Mouse (Mus musculus) limb, embryonic 12.5 days (tissue): Measurements from ENCODE around the gene Gimap4. TPM values are rescaled to one million over a fixed set of nuclear protein-coding genes. Genes with fewer than 3 reads are reported as not detected.

Experiments
- ATAC-seq: fragments of 200-750 bp; cut with Nextera tagmentation; 2 replicates; pipeline ENCODE4 v1.8.0; 2017; ENCODE audit warnings: low read depth, moderate TSS enrichment; ENCODE audit not compliant: insufficient number of reproducible peaks, insufficient read depth, low FRiP score, low TSS enrichment
- H3K27ac ChIP-seq: fragments of 300-500 bp; sonication (generic); 2 replicates; pipeline ENCODE4 v1.5.1; 2016; ENCODE audit warnings: mild to moderate bottlenecking, moderate library complexity
- H3K27me3 ChIP-seq: fragments of 300-500 bp; sonication (generic); 2 replicates; pipeline ENCODE4 v1.6.1; 2016; ENCODE audit warnings: mild to moderate bottlenecking, moderate library complexity
- H3K36me3 ChIP-seq: fragments of 300-500 bp; sonication (generic); 2 replicates; pipeline ENCODE4 v1.6.1; 2016; ENCODE audit warnings: mild to moderate bottlenecking, moderate library complexity
- H3K4me1 ChIP-seq: fragments of 300-500 bp; sonication (generic); replicated peaks from 2 replicates; pipeline ENCODE4 v1.6.1; 2016
- H3K4me2 ChIP-seq: fragments of 300-500 bp; sonication (generic); 2 replicates; pipeline ENCODE4 v1.6.1; 2016; ENCODE audit warnings: mild to moderate bottlenecking, moderate library complexity
- H3K4me3 ChIP-seq: fragments of 300-500 bp; sonication (generic); replicated peaks from 2 replicates; pipeline ENCODE4 v1.5.1; 2016; ENCODE audit warnings: mild to moderate bottlenecking
- H3K9ac ChIP-seq: fragments of 300-500 bp; sonication (generic); replicated peaks from 2 replicates; pipeline ENCODE4 v1.6.1; 2016; ENCODE audit warnings: mild to moderate bottlenecking, moderate library complexity
- H3K9me3 ChIP-seq: fragments of 300-500 bp; sonication (generic); 2 replicates; pipeline ENCODE4 v1.6.1; 2016; ENCODE audit warnings: mild to moderate bottlenecking, moderate library complexity
- WGBS: fragments of 180-500 bp; shearing (Covaris S2); methylation state at CpG from one replicate; pipeline ENCODE4 v1.1.7; 2016; 5-methylcytosine and 5-hydroxymethylcytosine counted together
- polyA plus RNA-seq: library from polyadenylated mRNA; unstranded; fragments of >200 nt; fragmentation: Nextera tagmentation; extraction: Ambion mirVana; gene quantifications from 2 replicates; pipeline ENCODE4 v1.2.1, GENCODE M21; 2016

Gimap4 gene
- 10.0 and 10.5 TPM in 2 replicates for polyA plus RNA-seq

- Histone ChIP-seq H3K27me3 (no peaks in the 10 kb centered on the region), H3K4me1 (no peaks in the 10 kb centered on the region), H3K9me3 (no peaks in the 10 kb centered on the region), H3K4me3 (no peak within 1 kb of the TSS), H3K4me2 (no peak within 1 kb of the TSS), H3K9ac (no peak within 1 kb of the TSS), H3K36me3 (no peaks in the 10 kb centered on the region), H3K27ac (no peak within 1 kb of the TSS)
- ATAC-seq: no peak
- 73% methylated on average over 5 of the region's 5 CpGs for WGBS
Observed at GRCm38 (mm10) chr6:48684319-48684718, at the start of gene Gimap4. Gene Gimap4 (plus strand): TSS chr6:48684549.

- no peak overlapping the region for H3K4me2 ChIP-seq
- no peaks in the 10 kb centered on the region for H3K4me1 ChIP-seq
- H3K9ac ChIP-seq: no peak overlapping the region
- H3K27ac ChIP-seq: no peak overlapping the region
- H3K4me3 ChIP-seq: no peak overlapping the region
- H3K36me3 ChIP-seq: no peaks in the 10 kb centered on the region
- H3K27me3 ChIP-seq: peaks cover 14% of the 10 kb centered on the region
- no peaks in the 10 kb centered on the region for H3K9me3 ChIP-seq
- ATAC-seq: no peak
- 78% methylated on average over 2 of the region's 2 CpGs for WGBS
Observed at GRCm38 (mm10) chr6:48635105-48635504, 49.2 kb upstream of the Gimap4 start.

GRCm38 (mm10) chr6:48636515-48636914 lies 47.8 kb upstream of the Gimap4 start:
- Histone ChIP-seq H3K4me1 (0 out of 2 replicates have a peak, but pooled peaks cover 3% of the 10 kb centered on the region), H3K9ac (no peak overlapping the region), H3K36me3 (no peaks in the 10 kb centered on the region), H3K4me2 (no peak overlapping the region), H3K9me3 (no peaks in the 10 kb centered on the region), H3K27ac (no peak overlapping the region), H3K4me3 (no peak overlapping the region), H3K27me3 (no peaks in the 10 kb centered on the region)
- ATAC-seq: no peak
- WGBS: 66% methylated on average over 6 of the region's 6 CpGs

DNA sequence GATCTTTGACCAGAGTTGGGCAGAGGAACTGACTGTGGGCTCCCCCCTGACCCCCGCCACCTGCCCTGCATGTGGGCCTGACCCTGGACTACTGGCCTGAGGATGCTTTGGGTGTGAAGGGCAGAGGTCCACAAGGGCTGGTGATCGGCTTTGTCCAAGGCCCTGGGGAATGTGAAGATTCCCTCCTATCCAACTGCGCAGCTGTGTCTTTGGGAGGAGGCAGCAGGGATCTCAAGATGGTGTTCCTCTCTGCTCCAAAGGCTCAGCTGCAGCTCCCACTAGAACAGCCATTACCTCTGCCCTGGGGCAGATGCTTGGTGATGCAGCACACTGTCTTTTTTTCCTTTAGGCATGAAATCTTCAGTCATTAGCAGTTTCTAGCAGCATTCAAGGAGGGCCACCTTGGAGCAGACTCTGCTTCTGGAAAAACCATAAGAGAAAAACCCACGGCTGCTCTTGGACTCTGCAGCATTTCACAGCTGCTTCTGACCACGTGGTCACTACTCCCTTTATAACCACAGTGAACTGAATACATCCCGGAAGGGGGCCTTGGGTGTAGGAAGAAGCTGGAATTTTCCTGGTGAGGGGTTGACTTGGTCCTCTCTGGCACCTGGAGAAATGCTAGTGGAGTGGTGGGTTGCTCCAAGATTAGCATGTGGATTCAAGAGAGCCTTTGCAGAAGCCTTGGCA lies 46.4 kb upstream of the Gimap4 start:
- Histone ChIP-seq H3K27me3 (no peaks in the 10 kb centered on the region), H3K36me3 (no peaks in the 10 kb centered on the region), H3K9ac (no peak overlapping the region), H3K4me3 (no peak overlapping the region), H3K9me3 (no peaks in the 10 kb centered on the region), H3K27ac (no peak overlapping the region), H3K4me1 (0 out of 2 replicates have a peak, but pooled peaks cover 3% of the 10 kb centered on the region), H3K4me2 (no peak overlapping the region)
- WGBS: 64% methylated on average over 6 of the region's 6 CpGs
- ATAC-seq: no peak

DNA sequence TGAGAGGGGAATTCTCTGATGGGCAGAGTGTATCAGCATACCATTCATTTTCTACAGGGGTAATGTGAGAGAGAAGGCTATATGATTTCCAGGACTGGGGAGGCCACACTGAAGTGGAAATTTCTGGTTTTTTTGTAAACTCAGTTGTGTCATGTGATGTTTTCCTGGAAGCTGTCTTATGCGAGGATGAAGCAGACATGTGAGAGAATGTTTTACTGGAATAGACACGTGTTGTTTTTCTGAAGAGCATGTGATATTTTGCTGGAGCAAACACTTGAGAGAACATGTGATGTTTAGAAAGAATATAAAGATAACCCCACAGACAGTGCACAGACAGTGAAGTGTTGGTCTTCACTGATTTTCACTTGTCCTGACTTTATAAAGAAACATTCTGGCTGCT lies 45.8 kb upstream of the Gimap4 start:
- H3K4me2 ChIP-seq: no peak overlapping the region
- WGBS: 80% methylated on average over 2 of the region's 2 CpGs
- ATAC-seq: no peak

DNA sequence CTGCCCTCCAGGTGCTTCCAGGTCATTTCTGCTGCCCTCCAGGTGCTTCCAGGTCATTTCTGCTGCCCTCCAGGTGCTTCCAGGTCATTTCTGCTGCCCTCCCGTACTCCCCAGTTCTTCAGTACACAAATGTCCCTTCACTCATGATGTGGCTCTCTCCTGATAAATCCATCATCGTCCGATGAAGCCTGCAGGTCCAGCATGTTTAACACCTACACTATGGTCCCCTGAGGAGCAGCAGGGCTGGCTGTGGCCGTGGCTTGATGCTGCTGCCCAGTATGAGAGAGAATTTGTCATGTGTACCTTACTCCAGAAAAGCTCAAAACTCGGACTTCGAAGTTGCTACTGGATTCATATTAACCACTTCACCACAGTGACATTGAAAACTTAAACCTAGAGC lies 43.0 kb upstream of the Gimap4 start:
- no peak overlapping the region for H3K27ac ChIP-seq
- 62% methylated on average over 6 of the region's 6 CpGs for WGBS
- H3K9me3 ChIP-seq: no peaks in the 10 kb centered on the region
- no peaks in the 10 kb centered on the region for H3K27me3 ChIP-seq
- no peak overlapping the region for H3K9ac ChIP-seq
- 0 out of 2 replicates have a peak, but pooled peaks cover 3% of the 10 kb centered on the region for H3K4me1 ChIP-seq
- no peaks in the 10 kb centered on the region for H3K36me3 ChIP-seq
- ATAC-seq: no peak
- no peak overlapping the region for H3K4me3 ChIP-seq
- no peak overlapping the region for H3K4me2 ChIP-seq

More for the DNA sequence above, 45.8 kb upstream of the Gimap4 start:
- H3K9me3 ChIP-seq: no peaks in the 10 kb centered on the region
- no peaks in the 10 kb centered on the region for H3K27me3 ChIP-seq
- no peaks in the 10 kb centered on the region for H3K36me3 ChIP-seq
- H3K4me1 ChIP-seq: 0 out of 2 replicates have a peak, but pooled peaks cover 3% of the 10 kb centered on the region
- H3K9ac ChIP-seq: no peak overlapping the region
- H3K4me3 ChIP-seq: no peak overlapping the region
- H3K27ac ChIP-seq: no peak overlapping the region

DNA sequence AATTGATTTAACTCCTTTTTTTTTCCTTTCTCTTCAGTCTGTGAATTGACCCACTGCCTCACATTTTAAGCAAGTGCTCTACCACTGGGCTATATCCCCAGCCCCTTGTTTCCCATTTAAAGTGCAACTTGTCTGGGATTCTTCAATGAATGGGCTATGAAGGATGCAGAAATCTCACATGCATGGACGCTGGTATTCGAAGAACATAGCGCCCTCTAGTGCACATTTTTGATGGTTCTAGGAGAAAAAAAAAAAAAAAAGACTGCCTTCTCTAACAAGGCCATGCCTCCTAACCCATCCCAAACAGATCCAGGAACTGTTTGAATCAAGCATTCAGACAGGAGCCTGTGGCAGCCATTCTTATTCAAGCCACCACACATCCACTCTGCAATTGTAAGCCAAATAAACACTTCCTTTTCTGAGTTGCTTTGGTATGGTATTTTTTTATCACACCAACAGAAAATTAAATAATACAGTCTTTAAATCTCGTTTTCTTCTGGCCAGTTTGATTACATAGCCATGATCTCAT lies 41.5 kb upstream of the Gimap4 start:
- no peak overlapping the region for H3K9ac ChIP-seq
- H3K27me3 ChIP-seq: no peaks in the 10 kb centered on the region
- ATAC-seq: no peak
- H3K27ac ChIP-seq: no peak overlapping the region
- 22% methylated on average over 4 of the region's 4 CpGs for WGBS
- H3K9me3 ChIP-seq: no peaks in the 10 kb centered on the region
- no peak overlapping the region for H3K4me2 ChIP-seq
- no peaks in the 10 kb centered on the region for H3K36me3 ChIP-seq
- no peak overlapping the region for H3K4me3 ChIP-seq
- H3K4me1 ChIP-seq: 0 out of 2 replicates have a peak, but pooled peaks cover 3% of the 10 kb centered on the region

GRCm38 (mm10) chr6:48645660-48646308 lies 38.6 kb upstream of the Gimap4 start:
- Histone ChIP-seq H3K27me3 (no peaks in the 10 kb centered on the region), H3K36me3 (no peaks in the 10 kb centered on the region), H3K4me2 (no peak overlapping the region), H3K4me3 (no peak overlapping the region), H3K4me1 (0 out of 2 replicates have a peak, but pooled peaks cover 2% of the 10 kb centered on the region), H3K27ac (no peak overlapping the region), H3K9me3 (no peaks in the 10 kb centered on the region), H3K9ac (no peak overlapping the region)
- no peak for ATAC-seq
- 13% methylated on average over 12 of the region's 12 CpGs for WGBS

DNA sequence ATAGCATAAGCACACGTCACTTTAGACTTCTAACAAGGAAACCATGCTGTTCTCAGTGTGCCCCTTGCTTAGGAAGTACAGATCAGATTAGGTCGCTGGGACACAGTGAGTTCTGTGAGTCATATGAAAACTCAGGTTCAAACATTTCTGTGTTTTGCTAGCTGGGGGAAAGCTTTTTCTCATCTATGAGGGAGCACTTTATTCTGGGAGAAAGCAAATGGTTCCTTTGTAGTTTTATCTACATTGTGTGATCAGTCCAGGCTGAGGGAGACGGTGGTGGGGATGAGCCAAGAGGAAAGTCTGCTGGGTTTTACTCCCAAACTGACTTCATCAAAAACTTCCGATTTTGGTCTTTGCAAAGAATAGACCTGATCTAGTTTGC lies 38.0 kb upstream of the Gimap4 start:
- Histone ChIP-seq H3K9me3 (no peaks in the 10 kb centered on the region), H3K4me3 (no peak overlapping the region), H3K4me2 (no peak overlapping the region), H3K36me3 (no peaks in the 10 kb centered on the region), H3K27ac (no peak overlapping the region), H3K27me3 (no peaks in the 10 kb centered on the region), H3K9ac (no peak overlapping the region), H3K4me1 (no peaks in the 10 kb centered on the region)
- no peak for ATAC-seq
- WGBS: 83% methylated on average over 4 of the region's 4 CpGs

DNA sequence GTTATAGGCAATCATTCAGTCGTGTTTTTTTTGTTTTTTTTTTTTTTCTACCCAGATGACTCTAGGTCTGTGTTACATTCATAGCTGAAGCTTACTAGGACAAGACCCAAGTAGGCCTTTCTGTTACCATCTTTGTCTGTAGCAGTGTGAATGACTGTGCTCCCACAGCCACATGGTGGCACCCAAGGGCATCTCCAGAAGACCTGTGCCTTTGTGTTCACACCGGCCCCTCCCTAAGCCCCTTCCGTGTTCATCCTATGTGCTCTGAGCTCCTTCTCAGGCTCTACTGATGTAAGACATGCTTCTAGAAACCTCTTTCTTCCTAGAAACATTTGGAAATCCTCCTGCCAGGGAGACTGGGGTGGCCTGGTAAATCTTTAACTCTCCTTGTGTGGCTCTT lies 37.4 kb upstream of the Gimap4 start, which contains the start of gene Gimap8:
Gene Gimap8, plus strand, starts transcription at position 240 of the 400 bp plus-strand sequence.
- no peaks in the 10 kb centered on the region for H3K36me3 ChIP-seq
- no peak within 1 kb of the TSS for H3K4me3 ChIP-seq
- H3K4me2 ChIP-seq: no peak within 1 kb of the TSS
- H3K4me1 ChIP-seq: no peaks in the 10 kb centered on the region
- 49% methylated on average over 3 of the region's 3 CpGs for WGBS
- no peak for ATAC-seq
- no peaks in the 10 kb centered on the region for H3K9me3 ChIP-seq
- H3K27ac ChIP-seq: no peak within 1 kb of the TSS
- no peak within 1 kb of the TSS for H3K9ac ChIP-seq
- H3K27me3 ChIP-seq: no peaks in the 10 kb centered on the region

- Histone ChIP-seq H3K27me3 (no peaks in the 10 kb centered on the region), H3K9me3 (no peaks in the 10 kb centered on the region), H3K36me3 (no peaks in the 10 kb centered on the region), H3K4me2 (no peak overlapping the region), H3K4me1 (no peaks in the 10 kb centered on the region), H3K4me3 (no peak overlapping the region), H3K27ac (no peak overlapping the region), H3K9ac (no peak overlapping the region)
- WGBS: 79% methylated on average over 2 of the region's 2 CpGs
- no peak for ATAC-seq
Observed at GRCm38 (mm10) chr6:48647611-48648010, 36.7 kb upstream of the Gimap4 start.
